Mouse (Mus musculus) c-Kit-positive CD71-positive TER-119-positive erythroid progenitor cells, embryonic 14.5 days (primary cell): ENCODE results near the gene Rd3l.
"Not testable (repeated sequence)": the region's sequence is repeated elsewhere in the genome, so short reads cannot be mapped to it uniquely, and the experiment has no call there.

Source experiments
- DNase-seq: peaks from one replicate; pipeline ENCODE4 v3.0.0-alpha.2; 2013; ENCODE audit warnings: low spot score

Rd3l gene

DNA sequence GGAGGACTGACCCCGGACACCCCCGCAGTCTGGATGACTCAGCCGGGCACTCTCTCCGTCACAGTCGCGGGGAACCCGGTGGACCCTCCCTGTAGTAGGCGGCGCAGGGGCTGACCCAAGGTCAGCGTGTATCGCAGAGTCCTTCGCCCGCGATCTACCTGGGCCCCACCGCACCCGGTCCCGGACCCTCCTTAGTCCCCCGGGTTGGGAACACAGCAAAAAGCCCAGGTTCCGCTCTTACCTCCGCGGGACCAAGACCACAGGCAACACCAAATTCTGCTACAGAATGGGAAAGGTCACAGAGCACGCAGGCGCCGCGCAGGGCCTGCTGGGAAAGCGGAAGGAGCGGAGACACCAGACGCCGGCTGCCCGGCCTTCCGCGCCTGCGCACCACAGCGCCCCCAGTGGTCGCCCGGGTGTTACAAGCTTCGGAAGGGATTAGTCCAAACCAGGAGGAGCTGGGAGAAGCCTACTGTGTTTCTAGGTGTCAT is 14.4 kb downstream of the Rd3l start, which contains the start of gene Atp5mpl:
Gene Atp5mpl (minus strand): TSS at position 295 of the 491 bp plus-strand sequence.
- DNase-seq = peak; percentile 88

GRCm38 (mm10) chr12:111963339-111963738 is 17.8 kb downstream of the Rd3l start:
- DNase-seq = no peak

GRCm38 (mm10) chr12:111958101-111958865 is 22.8 kb downstream of the Rd3l start:
- DNase-seq = peak; percentile 66

DNA sequence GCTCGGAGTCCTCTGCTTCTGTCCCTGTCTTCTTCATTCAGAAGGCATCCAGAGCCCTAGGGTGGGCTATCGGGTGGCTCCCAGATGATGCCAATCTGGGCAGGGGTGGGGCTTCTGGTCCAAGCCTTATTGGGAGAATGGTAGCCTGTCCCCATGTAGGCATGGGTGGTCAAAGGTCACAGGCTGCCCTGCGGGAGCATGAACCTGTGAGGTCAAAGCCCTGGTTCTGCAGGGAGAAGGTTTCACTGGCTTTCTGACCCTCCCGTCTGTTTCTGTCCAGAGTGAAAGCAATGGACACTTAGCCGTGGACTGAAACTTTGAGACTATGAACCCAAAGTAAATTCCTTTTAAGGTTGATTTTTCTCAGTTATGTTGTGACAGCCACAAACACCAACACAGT is 24.9 kb downstream of the Rd3l start:
- no peak for DNase-seq

DNA sequence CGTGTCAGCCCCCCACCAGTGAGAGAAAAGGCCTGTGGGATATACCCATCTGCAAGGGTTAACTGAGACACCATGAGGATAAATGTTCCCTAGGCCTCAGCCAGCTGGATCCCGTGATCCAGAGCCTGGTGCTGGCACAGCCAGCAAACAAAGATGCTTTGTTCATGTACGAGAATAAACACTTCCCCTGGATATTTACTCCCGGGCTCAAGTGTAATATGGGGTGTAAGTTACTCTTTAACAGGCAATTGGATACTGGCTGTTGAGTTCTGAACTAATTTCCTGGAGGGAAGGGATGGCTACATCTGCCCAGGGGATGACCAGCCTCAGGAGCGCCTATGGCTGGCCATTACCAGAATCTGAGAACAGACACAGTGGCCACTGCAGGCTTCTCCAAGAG is 29.4 kb downstream of the Rd3l start:
- DNase-seq = no peak

- DNase-seq = no peak
Measured at GRCm38 (mm10) chr12:111950486-111950885, 30.6 kb downstream of the Rd3l start.

GRCm38 (mm10) chr12:111946716-111947115 is 34.4 kb downstream of the Rd3l start:
- peak; percentile 34 for DNase-seq

GRCm38 (mm10) chr12:111945765-111946655 is 35.1 kb downstream of the Rd3l start:
- DNase-seq = not testable (repeated sequence)

DNA sequence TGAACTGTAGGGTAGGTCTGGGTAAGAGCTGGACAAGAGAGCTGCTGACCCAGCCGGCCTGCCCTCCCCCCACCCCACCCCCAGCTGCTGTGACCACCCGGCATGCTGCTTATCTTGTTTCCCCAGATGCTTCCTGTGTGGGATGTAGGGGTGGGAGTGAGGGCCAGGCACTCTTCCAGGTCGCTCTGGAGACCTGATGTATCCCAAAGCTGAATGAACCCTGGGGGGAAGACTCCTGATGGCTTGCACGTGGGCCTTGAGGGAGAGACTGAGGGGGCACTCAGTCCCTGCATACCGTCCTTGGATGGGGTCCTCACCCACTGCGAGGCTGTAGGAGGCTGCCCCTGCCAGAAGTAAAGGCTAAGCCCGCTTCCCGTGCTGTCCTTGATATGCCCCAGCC is 36.0 kb downstream of the Rd3l start:
- DNase-seq = peak; percentile 23

- DNase-seq = peak; percentile 32
Measured at GRCm38 (mm10) chr12:111944065-111944987, 36.8 kb downstream of the Rd3l start.

GRCm38 (mm10) chr12:111943421-111944064 is 37.6 kb downstream of the Rd3l start:
- peak; percentile 15 for DNase-seq

- no peak for DNase-seq
Measured at GRCm38 (mm10) chr12:111938623-111939177, 42.4 kb downstream of the Rd3l start.

- DNase-seq = no peak
Measured at GRCm38 (mm10) chr12:111936706-111937550, 44.2 kb downstream of the Rd3l start.

DNA sequence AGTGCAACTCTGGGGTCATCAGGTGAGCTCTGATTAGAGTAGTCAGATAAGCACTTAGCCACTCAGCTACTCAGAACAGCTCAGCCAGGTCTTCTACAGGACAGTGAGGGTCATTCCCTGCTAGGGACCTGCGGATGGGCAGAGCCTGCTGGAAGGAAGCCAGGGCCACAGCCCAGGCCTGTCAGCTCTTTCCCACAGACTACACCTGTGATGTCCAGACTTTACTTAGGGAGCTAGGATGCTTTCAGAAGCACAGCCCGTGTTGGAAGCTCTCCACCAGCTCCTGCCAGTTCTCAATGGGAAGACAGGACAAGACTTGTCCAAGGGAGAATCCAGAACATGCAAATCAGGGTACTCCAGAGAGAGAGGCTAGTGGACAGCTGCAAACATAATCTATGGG is 47.1 kb downstream of the Rd3l start:
- no peak for DNase-seq

DNA sequence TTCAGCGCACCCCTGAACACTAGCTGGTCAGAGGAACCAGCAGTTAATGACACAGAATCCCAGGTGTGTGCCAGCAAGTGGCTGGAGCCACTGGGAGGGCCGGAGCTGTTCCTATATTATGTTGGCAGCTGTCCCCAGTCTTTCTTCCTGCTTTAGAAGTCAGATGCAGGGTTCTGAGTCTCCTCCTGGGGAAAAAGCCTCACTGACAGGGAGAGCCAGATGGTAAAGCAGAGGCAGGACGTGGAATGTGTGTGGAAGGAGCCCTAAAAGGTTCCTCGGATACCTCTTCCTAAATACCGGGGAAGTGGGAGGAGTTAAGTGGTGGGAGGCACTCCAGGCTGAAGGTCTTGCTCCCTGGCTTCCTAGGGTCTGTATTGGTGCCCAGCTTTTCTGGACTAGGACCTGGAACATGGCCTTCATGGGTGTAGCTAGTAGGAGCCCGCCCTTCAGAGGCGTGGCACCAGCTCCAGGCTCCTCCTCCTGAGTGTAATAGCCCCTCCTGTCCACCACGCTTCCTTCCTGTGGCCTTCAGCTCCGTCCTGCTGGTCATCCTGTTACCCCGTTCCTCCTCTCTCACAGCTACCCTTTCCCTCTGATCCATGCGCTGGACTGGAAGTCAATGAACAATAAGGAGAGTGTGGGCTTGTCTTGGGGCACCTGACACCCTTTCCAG is 47.9 kb downstream of the Rd3l start:
- no peak for DNase-seq

DNA sequence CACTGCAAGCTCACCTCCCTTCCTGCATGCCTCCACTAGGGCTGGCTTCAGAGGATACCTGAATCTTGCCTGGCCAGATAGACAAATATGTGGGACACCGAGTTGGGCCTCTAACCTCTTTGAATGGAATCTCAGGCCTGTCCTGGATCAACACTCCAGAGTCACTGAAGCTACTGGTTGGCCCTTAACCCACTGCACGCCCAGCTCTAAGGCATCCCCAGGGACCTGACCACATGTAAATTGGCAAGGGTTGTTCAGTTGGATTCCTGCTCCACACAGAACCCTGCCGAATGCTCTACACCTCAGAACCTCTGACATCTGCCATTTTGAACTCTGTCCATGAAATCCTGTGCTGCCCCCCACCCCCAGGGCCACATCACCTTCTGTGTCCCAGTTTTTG is 48.6 kb downstream of the Rd3l start:
- no peak for DNase-seq

GRCm38 (mm10) chr12:111931411-111932025 is 49.6 kb downstream of the Rd3l start:
- no peak for DNase-seq
